Mouse (Mus musculus): ENCODE measurements at regions not wholly inside any gene's neighbourhood (a gene's known extent, or its start where the extent isn't known, plus 50 kb on each side); places are given as distances from the start of the nearest gene placed in this dataset.
A peak's percentile ranks its signal among the peaks of the same experiment; 100 is the strongest.

- Histone ChIP-seq H3K4me3 (ENCODE audit: low read depth, low read length) (no peak overlapping the region), H3K4me1 (ENCODE audit: control insufficient read depth, insufficient read depth, low read length) (0 out of 2 replicates have a peak, but pooled peaks cover 5% of the 10 kb centered on the region), H3K27ac (ENCODE audit: low read length) (no peak overlapping the region), H3K36me3 (ENCODE audit: control insufficient read depth, insufficient read depth, low read length) (no peaks in the 10 kb centered on the region), H3K9me3 (replicated peaks; ENCODE audit: control insufficient read depth, low read length, poor library complexity, severe bottlenecking) (no peaks in the 10 kb centered on the region), H3K4me2 (ENCODE audit: low read length) (no peak overlapping the region), H3K27me3 (ENCODE audit: control insufficient read depth, insufficient read depth, low read depth, low read length) (no peaks in the 10 kb centered on the region; the same call in 1 of the 2 replicates), H3K9ac (ENCODE audit: low read depth, low read length) (no peak overlapping the region)
- ATAC-seq, result no peak
- WGBS, result 78% methylated on average over 8 of the region's 8 CpGs
Observed at GRCm38 (mm10) chr13:102625171-102625835, 68.1 kb upstream of the Cd180 start.

GRCm38 (mm10) chr13:102625836-102626340 lies 67.5 kb upstream of the Cd180 start:
- H3K9ac ChIP-seq (ENCODE audit: low read depth, low read length), result no peak overlapping the region
- WGBS, result 65% methylated on average over 5 of the region's 5 CpGs
- no peaks in the 10 kb centered on the region for H3K9me3 ChIP-seq (replicated peaks; ENCODE audit: control insufficient read depth, low read length, poor library complexity, severe bottlenecking)
- no peaks in the 10 kb centered on the region; the same call in 1 of the 2 replicates for H3K27me3 ChIP-seq (ENCODE audit: control insufficient read depth, insufficient read depth, low read depth, low read length)
- no peak overlapping the region for H3K4me3 ChIP-seq (ENCODE audit: low read depth, low read length)
- no peak overlapping the region for H3K27ac ChIP-seq (ENCODE audit: low read length)
- ATAC-seq, result no peak
- 0 out of 2 replicates have a peak, but pooled peaks cover 5% of the 10 kb centered on the region for H3K4me1 ChIP-seq (ENCODE audit: control insufficient read depth, insufficient read depth, low read length)
- H3K36me3 ChIP-seq (ENCODE audit: control insufficient read depth, insufficient read depth, low read length), result no peaks in the 10 kb centered on the region
- no peak overlapping the region for H3K4me2 ChIP-seq (ENCODE audit: low read length)

GRCm38 (mm10) chr13:102627786-102628185 lies 65.6 kb upstream of the Cd180 start:
- Histone ChIP-seq H3K4me1 (ENCODE audit: control insufficient read depth, insufficient read depth, low read length) (0 out of 2 replicates have a peak, but pooled peaks cover 5% of the 10 kb centered on the region), H3K4me3 (ENCODE audit: low read depth, low read length) (no peak overlapping the region), H3K27me3 (ENCODE audit: control insufficient read depth, insufficient read depth, low read depth, low read length) (no peaks in the 10 kb centered on the region; the same call in 1 of the 2 replicates), H3K36me3 (ENCODE audit: control insufficient read depth, insufficient read depth, low read length) (no peaks in the 10 kb centered on the region), H3K9me3 (replicated peaks; ENCODE audit: control insufficient read depth, low read length, poor library complexity, severe bottlenecking) (no peaks in the 10 kb centered on the region), H3K4me2 (ENCODE audit: low read length) (no peak overlapping the region), H3K27ac (ENCODE audit: low read length) (no peak overlapping the region), H3K9ac (ENCODE audit: low read depth, low read length) (no peak overlapping the region)
- 0 out of 2 replicates have a peak, but pooled peaks have one; percentile 14 for ATAC-seq
- 69% methylated on average over 4 of the region's 4 CpGs for WGBS

- 21% methylated on average over 7 of the region's 7 CpGs for WGBS
- no peak for ATAC-seq
- Histone ChIP-seq H3K9ac (ENCODE audit: low read depth, low read length) (peak overlapping the region; percentile 20; the same call in 1 of the 2 replicates), H3K4me1 (ENCODE audit: control insufficient read depth, insufficient read depth, low read length) (0 out of 2 replicates have a peak, but pooled peaks cover 5% of the 10 kb centered on the region), H3K9me3 (replicated peaks; ENCODE audit: control insufficient read depth, low read length, poor library complexity, severe bottlenecking) (no peaks in the 10 kb centered on the region), H3K36me3 (ENCODE audit: control insufficient read depth, insufficient read depth, low read length) (no peaks in the 10 kb centered on the region), H3K27ac (ENCODE audit: low read length) (no peak overlapping the region; the same call in 1 of the 2 replicates), H3K4me3 (ENCODE audit: low read depth, low read length) (no peak overlapping the region), H3K27me3 (ENCODE audit: control insufficient read depth, insufficient read depth, low read depth, low read length) (no peaks in the 10 kb centered on the region; the same call in 1 of the 2 replicates), H3K4me2 (ENCODE audit: low read length) (no peak overlapping the region)
Observed at GRCm38 (mm10) chr13:102629176-102629575, 64.2 kb upstream of the Cd180 start.

GRCm38 (mm10) chr13:102634236-102634957 lies 59.0 kb upstream of the Cd180 start:
- no peak overlapping the region for H3K4me3 ChIP-seq (ENCODE audit: low read depth, low read length)
- no peak for ATAC-seq
- peaks cover 7% of the 10 kb centered on the region; the same call in 1 of the 2 replicates for H3K4me1 ChIP-seq (ENCODE audit: control insufficient read depth, insufficient read depth, low read length)
- no peak overlapping the region for H3K27ac ChIP-seq (ENCODE audit: low read length)
- no peaks in the 10 kb centered on the region for H3K27me3 ChIP-seq (ENCODE audit: control insufficient read depth, insufficient read depth, low read depth, low read length)
- no peaks in the 10 kb centered on the region for H3K9me3 ChIP-seq (replicated peaks; ENCODE audit: control insufficient read depth, low read length, poor library complexity, severe bottlenecking)
- 94% methylated on average over 10 of the region's 10 CpGs for WGBS
- H3K36me3 ChIP-seq (ENCODE audit: control insufficient read depth, insufficient read depth, low read length), result no peaks in the 10 kb centered on the region
- no peak overlapping the region for H3K9ac ChIP-seq (ENCODE audit: low read depth, low read length)
- no peak overlapping the region for H3K4me2 ChIP-seq (ENCODE audit: low read length)

- ATAC-seq, result no peak
- no peak overlapping the region for H3K27ac ChIP-seq (ENCODE audit: low read length)
- no peaks in the 10 kb centered on the region for H3K36me3 ChIP-seq (ENCODE audit: control insufficient read depth, insufficient read depth, low read length)
- no peak overlapping the region for H3K4me3 ChIP-seq (ENCODE audit: low read depth, low read length)
- no peaks in the 10 kb centered on the region for H3K9me3 ChIP-seq (replicated peaks; ENCODE audit: control insufficient read depth, low read length, poor library complexity, severe bottlenecking)
- peaks cover 4% of the 10 kb centered on the region; the same call in 1 of the 2 replicates for H3K4me1 ChIP-seq (ENCODE audit: control insufficient read depth, insufficient read depth, low read length)
- H3K27me3 ChIP-seq (ENCODE audit: control insufficient read depth, insufficient read depth, low read depth, low read length), result no peaks in the 10 kb centered on the region
- no peak overlapping the region for H3K9ac ChIP-seq (ENCODE audit: low read depth, low read length)
- H3K4me2 ChIP-seq (ENCODE audit: low read length), result no peak overlapping the region
- WGBS, result 51% methylated on average over 8 of the region's 8 CpGs
Observed at GRCm38 (mm10) chr13:102636032-102636431, 57.3 kb upstream of the Cd180 start.

- no peaks in the 10 kb centered on the region for H3K27me3 ChIP-seq (ENCODE audit: control insufficient read depth, insufficient read depth, low read depth, low read length)
- no peak for ATAC-seq
- no peak overlapping the region for H3K27ac ChIP-seq (ENCODE audit: low read length)
- 7% methylated on average over 5 of the region's 5 CpGs for WGBS
- H3K9me3 ChIP-seq (replicated peaks; ENCODE audit: control insufficient read depth, low read length, poor library complexity, severe bottlenecking), result no peaks in the 10 kb centered on the region
- no peak overlapping the region for H3K4me3 ChIP-seq (ENCODE audit: low read depth, low read length)
- no peaks in the 10 kb centered on the region for H3K36me3 ChIP-seq (ENCODE audit: control insufficient read depth, insufficient read depth, low read length)
- peaks cover 4% of the 10 kb centered on the region; the same call in 1 of the 2 replicates for H3K4me1 ChIP-seq (ENCODE audit: control insufficient read depth, insufficient read depth, low read length)
- no peak overlapping the region for H3K4me2 ChIP-seq (ENCODE audit: low read length)
- no peak overlapping the region for H3K9ac ChIP-seq (ENCODE audit: low read depth, low read length)
Observed at GRCm38 (mm10) chr13:102637059-102637458, 56.3 kb upstream of the Cd180 start.

- Histone ChIP-seq H3K9ac (ENCODE audit: low read depth, low read length) (no peak overlapping the region), H3K4me2 (ENCODE audit: low read length) (no peak overlapping the region), H3K27ac (ENCODE audit: low read length) (no peak overlapping the region), H3K36me3 (ENCODE audit: control insufficient read depth, insufficient read depth, low read length) (no peaks in the 10 kb centered on the region), H3K4me3 (ENCODE audit: low read depth, low read length) (no peak overlapping the region), H3K27me3 (ENCODE audit: control insufficient read depth, insufficient read depth, low read depth, low read length) (no peaks in the 10 kb centered on the region), H3K4me1 (ENCODE audit: control insufficient read depth, insufficient read depth, low read length) (peaks cover 4% of the 10 kb centered on the region; the same call in 1 of the 2 replicates), H3K9me3 (replicated peaks; ENCODE audit: control insufficient read depth, low read length, poor library complexity, severe bottlenecking) (no peaks in the 10 kb centered on the region)
- ATAC-seq, result no peak
- WGBS, result 96% methylated on average over 9 of the region's 9 CpGs
Observed at GRCm38 (mm10) chr13:102639651-102640050, 53.7 kb upstream of the Cd180 start.

- no peaks in the 10 kb centered on the region for H3K9me3 ChIP-seq (replicated peaks; ENCODE audit: control insufficient read depth, low read length, poor library complexity, severe bottlenecking)
- no peaks in the 10 kb centered on the region for H3K27me3 ChIP-seq (ENCODE audit: control insufficient read depth, insufficient read depth, low read depth, low read length)
- ATAC-seq, result no peak
- H3K36me3 ChIP-seq (ENCODE audit: control insufficient read depth, insufficient read depth, low read length), result no peaks in the 10 kb centered on the region
- no peak overlapping the region for H3K9ac ChIP-seq (ENCODE audit: low read depth, low read length)
- no peak overlapping the region for H3K4me2 ChIP-seq (ENCODE audit: low read length)
- H3K4me1 ChIP-seq (ENCODE audit: control insufficient read depth, insufficient read depth, low read length), result peaks cover 4% of the 10 kb centered on the region; the same call in 1 of the 2 replicates
- WGBS, result 45% methylated on average over 3 of the region's 3 CpGs
- no peak overlapping the region for H3K4me3 ChIP-seq (ENCODE audit: low read depth, low read length)
- H3K27ac ChIP-seq (ENCODE audit: low read length), result no peak overlapping the region
Observed at GRCm38 (mm10) chr13:102640171-102640570, 53.2 kb upstream of the Cd180 start.

Data from midbrain, embryonic 16.5 days (tissue).